Mouse (Mus musculus) heart, adult 18-20 months (tissue): Measurements from ENCODE around the gene Polr1e. TPM values are rescaled to one million over a fixed set of nuclear protein-coding genes. Genes with fewer than 3 reads are reported as not detected.
"Not testable (repeated sequence)": the region's sequence is repeated elsewhere in the genome, so short reads cannot be mapped to it uniquely, and the experiment has no call there.

Experiments
- DNase-seq, 2 experiments: peaks; one replicate each; pipeline ENCODE4 v3.0.0; 2021 to 2022; ENCODE audit warnings: mixed read lengths in 1 of 2
- total RNA-seq, 2 experiments: library from RNA; stranded (reverse); gene quantifications; 2 replicates each; pipeline ENCODE4 v1.2.3; 2021

The Polr1e gene
- total RNA-seq, 2 experiments from 2014 or later = 14.5 to 20.7 TPM

GRCm38 (mm10) chr4:45005452-45005851 is 12.9 kb upstream of the Polr1e start:
- DNase-seq = peak; percentile 20 to 29

GRCm38 (mm10) chr4:45010806-45011415 is 7.5 kb upstream of the Polr1e start:
- DNase-seq = peak in 1 of 2 experiments; percentile 29

GRCm38 (mm10) chr4:45011581-45012104 is 6.7 kb upstream of the Polr1e start:
- peak; percentile 79 to 81 for DNase-seq

GRCm38 (mm10) chr4:45012105-45012975 is 6.0 kb upstream of the Polr1e start, which contains the start of gene Zbtb5:
Zbtb5 (minus strand) TSS chr4:45012412.
- peak; percentile 99 to 100 for DNase-seq

- DNase-seq = peak in 1 of 2 experiments; percentile 19
These were observed 5.4 kb upstream of the Polr1e start for GRCm38 (mm10) chr4:45013031-45013431.

- DNase-seq = no peak
These were observed 4.8 kb upstream of the Polr1e start for GRCm38 (mm10) chr4:45013537-45013936.

- DNase-seq = peak; percentile 61 to 87
These were observed 2.8 kb upstream of the Polr1e start for GRCm38 (mm10) chr4:45015615-45016014.

- peak in 1 of 2 experiments; percentile 17 for DNase-seq
These were observed 626 bp downstream of the Polr1e start for GRCm38 (mm10) chr4:45019009-45019408.

GRCm38 (mm10) chr4:45026459-45026858 is 8.1 kb downstream of the Polr1e start:
- no peak for DNase-seq

- peak; percentile 53 to 70 for DNase-seq
These were observed 14.2 kb downstream of the Polr1e start for GRCm38 (mm10) chr4:45032586-45032985.

GRCm38 (mm10) chr4:45034693-45035628 is 16.6 kb downstream of the Polr1e start:
- no peak for DNase-seq

- DNase-seq = no peak
These were observed 17.7 kb downstream of the Polr1e start for GRCm38 (mm10) chr4:45036048-45036447.

- DNase-seq = no peak
These were observed 18.2 kb downstream of the Polr1e start for GRCm38 (mm10) chr4:45036571-45036970.

GRCm38 (mm10) chr4:45037455-45038410 is 19.4 kb downstream of the Polr1e start:
- peak; percentile 70 to 77 for DNase-seq

- not testable (repeated sequence) for DNase-seq
These were observed 20.5 kb downstream of the Polr1e start for GRCm38 (mm10) chr4:45038879-45039278.

- not testable (repeated sequence) for DNase-seq
These were observed 21.2 kb downstream of the Polr1e start for GRCm38 (mm10) chr4:45039546-45039945.

GRCm38 (mm10) chr4:45040795-45041194 is 22.4 kb downstream of the Polr1e start:
- no peak for DNase-seq

GRCm38 (mm10) chr4:45046679-45047078 is 28.3 kb downstream of the Polr1e start:
- peak; percentile 33 to 56 for DNase-seq

- no peak for DNase-seq
These were observed 29.0 kb downstream of the Polr1e start for GRCm38 (mm10) chr4:45047286-45047887.

- DNase-seq = no peak
These were observed 29.6 kb downstream of the Polr1e start for GRCm38 (mm10) chr4:45047956-45048355.
